Mouse (Mus musculus): Measurements from ENCODE around the gene Cux2. TPM values are rescaled to one million over a fixed set of nuclear protein-coding genes. Genes with fewer than 3 reads are reported as not detected.

Gene Cux2
- polyA plus RNA-seq, 1 experiment from 2014 or later: 2.3 TPM

DNA sequence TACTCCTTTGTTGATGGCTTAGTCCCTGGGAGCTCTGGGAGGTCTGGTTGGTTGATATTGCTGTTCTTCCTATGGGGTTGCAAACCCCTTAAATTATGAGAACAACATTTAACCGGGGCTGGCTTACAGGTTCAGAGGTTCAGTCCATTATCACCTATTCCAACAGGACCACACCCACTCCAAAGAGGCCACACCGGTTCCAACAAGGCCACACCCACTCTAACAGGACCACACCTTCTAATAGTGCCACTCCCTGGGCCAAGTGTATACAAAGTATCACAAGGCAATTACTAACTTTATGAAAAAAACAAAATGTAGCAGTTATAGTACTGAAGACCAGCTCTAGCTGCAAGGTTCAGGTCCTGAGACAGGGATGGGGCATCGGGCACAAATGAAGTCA, 34.6 kb upstream of the Cux2 start:
- H3K36me3 ChIP-seq (ENCODE audit: control insufficient read depth, insufficient read depth, low read length): no peaks in the 10 kb centered on the region
- H3K4me2 ChIP-seq (ENCODE audit: low read depth, low read length): no peak overlapping the region
- H3K4me3 ChIP-seq (ENCODE audit: low read length): no peak overlapping the region
- no peaks in the 10 kb centered on the region for H3K27me3 ChIP-seq (ENCODE audit: control insufficient read depth, insufficient read depth, low read depth, low read length)
- ATAC-seq (ENCODE audit: low read depth): no peak
- no peaks in the 10 kb centered on the region for H3K9me3 ChIP-seq (ENCODE audit: control insufficient read depth, low read length)
- 50% methylated on average over 3 of the region's 3 CpGs for WGBS
- H3K9ac ChIP-seq (ENCODE audit: low read length): no peak overlapping the region
- no peak overlapping the region for H3K27ac ChIP-seq (ENCODE audit: low read length)
- 0 out of 2 replicates have a peak, but pooled peaks cover 3% of the 10 kb centered on the region for H3K4me1 ChIP-seq (replicated peaks; ENCODE audit: control insufficient read depth, insufficient read depth, low read length)

- Histone ChIP-seq H3K4me3 (ENCODE audit: low read length) (no peak overlapping the region), H3K9ac (ENCODE audit: low read length) (no peak overlapping the region), H3K4me1 (replicated peaks; ENCODE audit: control insufficient read depth, insufficient read depth, low read length) (0 out of 2 replicates have a peak, but pooled peaks cover 3% of the 10 kb centered on the region), H3K27me3 (ENCODE audit: control insufficient read depth, insufficient read depth, low read depth, low read length) (no peaks in the 10 kb centered on the region), H3K27ac (ENCODE audit: low read length) (no peak overlapping the region), H3K36me3 (ENCODE audit: control insufficient read depth, insufficient read depth, low read length) (no peaks in the 10 kb centered on the region), H3K4me2 (ENCODE audit: low read depth, low read length) (no peak overlapping the region), H3K9me3 (ENCODE audit: control insufficient read depth, low read length) (no peaks in the 10 kb centered on the region)
- no peak for ATAC-seq (ENCODE audit: low read depth)
- 88% methylated on average over 2 of the region's 2 CpGs for WGBS
Measured at GRCm38 (mm10) chr5:122083282-122083681, 33.4 kb upstream of the Cux2 start.

DNA sequence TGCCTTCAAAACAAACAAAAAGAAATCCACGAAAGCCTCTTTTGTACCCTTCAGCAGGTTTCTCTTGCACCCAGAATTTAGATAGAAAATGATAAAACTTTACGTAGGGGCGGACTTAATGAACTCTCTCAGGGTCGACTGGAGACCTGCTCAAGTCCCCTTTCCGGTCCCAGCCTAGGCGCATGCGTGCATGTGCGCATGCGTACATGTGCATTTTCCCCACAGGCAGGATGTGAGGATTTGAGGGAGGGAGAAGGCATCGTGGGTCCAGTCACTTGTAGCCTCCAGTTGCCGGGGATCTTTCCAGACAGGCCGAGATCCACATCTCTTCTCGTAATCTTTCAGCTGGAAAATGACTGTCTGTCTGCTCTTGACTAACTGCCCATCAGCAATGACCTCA, 31.6 kb upstream of the Cux2 start:
- Histone ChIP-seq H3K4me3 (ENCODE audit: low read length) (no peak overlapping the region), H3K27me3 (ENCODE audit: control insufficient read depth, insufficient read depth, low read depth, low read length) (no peaks in the 10 kb centered on the region), H3K4me2 (ENCODE audit: low read depth, low read length) (no peak overlapping the region), H3K27ac (ENCODE audit: low read length) (no peak overlapping the region), H3K4me1 (replicated peaks; ENCODE audit: control insufficient read depth, insufficient read depth, low read length) (0 out of 2 replicates have a peak, but pooled peaks cover 3% of the 10 kb centered on the region), H3K9ac (ENCODE audit: low read length) (no peak overlapping the region), H3K9me3 (ENCODE audit: control insufficient read depth, low read length) (no peaks in the 10 kb centered on the region), H3K36me3 (ENCODE audit: control insufficient read depth, insufficient read depth, low read length) (no peaks in the 10 kb centered on the region)
- ATAC-seq (ENCODE audit: low read depth): no peak
- WGBS: 87% methylated on average over 13 of the region's 13 CpGs

DNA sequence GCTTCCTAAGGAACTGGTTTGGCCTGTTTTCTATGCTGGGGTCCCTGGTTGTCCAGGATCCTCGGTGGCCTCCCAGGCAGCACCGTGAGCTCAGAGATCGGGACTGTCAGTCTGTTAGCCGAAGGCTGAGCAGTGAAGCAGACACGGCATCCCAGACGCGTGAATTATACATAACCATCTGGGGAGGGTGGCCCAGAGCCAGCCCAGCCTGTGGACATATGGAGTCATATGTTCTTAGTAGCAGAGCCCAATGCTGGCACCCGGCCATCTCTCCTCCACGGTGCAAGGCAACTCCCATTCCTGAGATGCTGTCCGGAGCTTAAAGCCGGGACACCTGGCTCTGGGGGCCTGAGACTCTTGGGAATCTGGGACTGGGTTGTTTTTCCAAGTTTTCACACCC, 31.0 kb upstream of the Cux2 start:
- Histone ChIP-seq H3K9ac (ENCODE audit: low read length) (no peak overlapping the region), H3K36me3 (ENCODE audit: control insufficient read depth, insufficient read depth, low read length) (no peaks in the 10 kb centered on the region), H3K9me3 (ENCODE audit: control insufficient read depth, low read length) (no peaks in the 10 kb centered on the region), H3K4me1 (replicated peaks; ENCODE audit: control insufficient read depth, insufficient read depth, low read length) (0 out of 2 replicates have a peak, but pooled peaks cover 3% of the 10 kb centered on the region), H3K27me3 (ENCODE audit: control insufficient read depth, insufficient read depth, low read depth, low read length) (no peaks in the 10 kb centered on the region), H3K27ac (ENCODE audit: low read length) (no peak overlapping the region), H3K4me2 (ENCODE audit: low read depth, low read length) (no peak overlapping the region), H3K4me3 (ENCODE audit: low read length) (no peak overlapping the region)
- 38% methylated on average over 11 of the region's 11 CpGs for WGBS
- peak; percentile 87 for ATAC-seq (ENCODE audit: low read depth)

DNA sequence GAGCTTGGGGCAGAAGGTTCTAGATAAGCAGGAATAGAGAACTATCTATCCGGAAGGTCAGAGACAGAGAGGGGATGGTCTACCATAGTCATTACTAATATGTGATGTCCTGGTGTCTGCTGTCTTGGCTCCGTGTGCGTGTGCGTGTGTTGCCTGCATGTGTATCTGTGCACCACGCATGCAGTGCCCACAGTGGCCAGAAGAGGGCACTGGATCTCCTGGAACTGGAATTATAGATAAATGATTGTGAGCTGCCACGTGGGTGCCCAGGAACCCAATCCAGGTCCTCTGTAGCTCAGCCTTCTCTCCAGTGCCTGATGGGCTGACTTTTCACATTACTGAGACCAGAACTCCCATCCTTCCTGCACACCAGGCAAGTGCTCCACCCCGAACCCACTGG, 29.9 kb upstream of the Cux2 start:
- Histone ChIP-seq H3K4me2 (ENCODE audit: low read depth, low read length) (no peak overlapping the region), H3K9ac (ENCODE audit: low read length) (no peak overlapping the region), H3K9me3 (ENCODE audit: control insufficient read depth, low read length) (no peaks in the 10 kb centered on the region), H3K27ac (ENCODE audit: low read length) (no peak overlapping the region), H3K36me3 (ENCODE audit: control insufficient read depth, insufficient read depth, low read length) (no peaks in the 10 kb centered on the region), H3K4me3 (ENCODE audit: low read length) (no peak overlapping the region), H3K4me1 (replicated peaks; ENCODE audit: control insufficient read depth, insufficient read depth, low read length) (0 out of 2 replicates have a peak, but pooled peaks cover 3% of the 10 kb centered on the region), H3K27me3 (ENCODE audit: control insufficient read depth, insufficient read depth, low read depth, low read length) (no peaks in the 10 kb centered on the region)
- no peak for ATAC-seq (ENCODE audit: low read depth)
- 83% methylated on average over 7 of the region's 7 CpGs for WGBS

- 70% methylated on average over 4 of the region's 4 CpGs for WGBS
- Histone ChIP-seq H3K4me2 (ENCODE audit: low read depth, low read length) (no peak overlapping the region), H3K27ac (ENCODE audit: low read length) (no peak overlapping the region), H3K27me3 (ENCODE audit: control insufficient read depth, insufficient read depth, low read depth, low read length) (no peaks in the 10 kb centered on the region), H3K36me3 (ENCODE audit: control insufficient read depth, insufficient read depth, low read length) (no peaks in the 10 kb centered on the region), H3K4me3 (ENCODE audit: low read length) (no peak overlapping the region), H3K4me1 (replicated peaks; ENCODE audit: control insufficient read depth, insufficient read depth, low read length) (0 out of 2 replicates have a peak, but pooled peaks cover 3% of the 10 kb centered on the region), H3K9ac (ENCODE audit: low read length) (no peak overlapping the region), H3K9me3 (ENCODE audit: control insufficient read depth, low read length) (no peaks in the 10 kb centered on the region)
- no peak for ATAC-seq (ENCODE audit: low read depth)
Measured at GRCm38 (mm10) chr5:122077244-122077643, 27.3 kb upstream of the Cux2 start.

DNA sequence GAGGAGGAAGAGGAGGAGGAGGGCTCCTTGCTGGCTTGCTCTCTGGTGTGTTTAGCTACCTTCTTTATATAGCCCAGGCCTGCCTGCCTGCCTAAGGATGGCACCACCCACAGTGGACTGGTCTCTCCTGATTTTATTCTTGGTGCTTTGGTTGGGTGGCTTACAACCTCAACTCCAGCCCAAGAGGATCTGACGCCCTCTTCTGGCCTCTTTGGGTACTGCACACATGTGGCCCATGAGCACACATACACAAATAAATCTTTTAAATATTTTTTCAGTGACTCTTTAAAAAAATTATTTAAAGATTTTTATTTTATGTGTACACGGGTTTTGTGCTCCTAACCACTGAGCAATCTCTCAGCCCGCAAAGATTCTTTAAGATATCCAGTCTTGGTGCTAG, 25.8 kb upstream of the Cux2 start:
- Histone ChIP-seq H3K4me3 (ENCODE audit: low read length) (no peak overlapping the region), H3K27ac (ENCODE audit: low read length) (no peak overlapping the region), H3K9me3 (ENCODE audit: control insufficient read depth, low read length) (no peaks in the 10 kb centered on the region), H3K36me3 (ENCODE audit: control insufficient read depth, insufficient read depth, low read length) (no peaks in the 10 kb centered on the region), H3K27me3 (ENCODE audit: control insufficient read depth, insufficient read depth, low read depth, low read length) (no peaks in the 10 kb centered on the region), H3K4me2 (ENCODE audit: low read depth, low read length) (no peak overlapping the region), H3K4me1 (replicated peaks; ENCODE audit: control insufficient read depth, insufficient read depth, low read length) (0 out of 2 replicates have a peak, but pooled peaks cover 1% of the 10 kb centered on the region), H3K9ac (ENCODE audit: low read length) (no peak overlapping the region)
- ATAC-seq (ENCODE audit: low read depth): no peak
- WGBS: 51% methylated on average over 3 of the region's 3 CpGs

DNA sequence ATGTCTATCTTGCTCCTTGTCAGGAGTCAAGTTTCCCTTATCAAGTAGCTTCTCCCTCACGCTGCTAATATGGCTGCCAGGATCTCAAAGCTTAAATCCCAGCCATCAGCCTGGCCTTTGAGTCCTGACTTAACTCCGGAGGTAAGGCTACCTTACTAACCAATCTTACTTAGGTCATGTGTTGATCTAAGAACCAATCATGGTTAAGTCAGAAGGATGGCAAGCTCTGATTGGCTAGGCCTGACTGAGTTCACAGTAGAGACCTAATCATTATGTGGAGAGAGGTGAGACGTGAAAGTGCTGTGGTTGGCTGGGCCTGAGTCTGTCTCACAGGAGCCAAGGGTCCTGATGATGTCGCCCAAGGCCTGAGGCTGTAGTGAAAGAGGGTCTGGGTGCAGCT, 22.1 kb upstream of the Cux2 start:
- Histone ChIP-seq H3K9ac (ENCODE audit: low read length) (no peak overlapping the region), H3K27ac (ENCODE audit: low read length) (no peak overlapping the region), H3K4me2 (ENCODE audit: low read depth, low read length) (no peak overlapping the region), H3K4me3 (ENCODE audit: low read length) (no peak overlapping the region), H3K36me3 (ENCODE audit: control insufficient read depth, insufficient read depth, low read length) (no peaks in the 10 kb centered on the region), H3K9me3 (ENCODE audit: control insufficient read depth, low read length) (no peaks in the 10 kb centered on the region), H3K4me1 (replicated peaks; ENCODE audit: control insufficient read depth, insufficient read depth, low read length) (no peaks in the 10 kb centered on the region), H3K27me3 (ENCODE audit: control insufficient read depth, insufficient read depth, low read depth, low read length) (no peaks in the 10 kb centered on the region)
- WGBS: 75% methylated on average over 4 of the region's 4 CpGs
- ATAC-seq (ENCODE audit: low read depth): no peak

GRCm38 (mm10) chr5:122070963-122071800, 21.3 kb upstream of the Cux2 start:
- H3K9ac ChIP-seq (ENCODE audit: low read length): no peak overlapping the region
- 64% methylated on average over 16 of the region's 16 CpGs for WGBS
- no peak for ATAC-seq (ENCODE audit: low read depth)
- H3K36me3 ChIP-seq (ENCODE audit: control insufficient read depth, insufficient read depth, low read length): no peaks in the 10 kb centered on the region
- no peak overlapping the region for H3K4me2 ChIP-seq (ENCODE audit: low read depth, low read length)
- no peaks in the 10 kb centered on the region for H3K9me3 ChIP-seq (ENCODE audit: control insufficient read depth, low read length)
- no peaks in the 10 kb centered on the region for H3K27me3 ChIP-seq (ENCODE audit: control insufficient read depth, insufficient read depth, low read depth, low read length)
- H3K4me3 ChIP-seq (ENCODE audit: low read length): no peak overlapping the region
- no peaks in the 10 kb centered on the region for H3K4me1 ChIP-seq (replicated peaks; ENCODE audit: control insufficient read depth, insufficient read depth, low read length)
- H3K27ac ChIP-seq (ENCODE audit: low read length): no peak overlapping the region
